Mouse (Mus musculus) erythroblast, adult 5-6 weeks (primary cell): ENCODE results near the gene Retsat. TPM values are rescaled to one million over a fixed set of nuclear protein-coding genes. Genes with fewer than 3 reads are reported as not detected.

Experiments
- ATAC-seq: replicated peaks from 2 replicates; pipeline ENCODE4 v1.8.0; 2016; ENCODE audit warnings: moderate number of reproducible peaks, mild to moderate bottlenecking, moderate TSS enrichment, inconsistent platforms; ENCODE audit not compliant: poor library complexity, low FRiP score, severe bottlenecking
- total RNA-seq, 2 experiments: library from RNA; stranded (forward) in 1 of 2; stranded (reverse) in 1 of 2; fragments of 150-400 nt in 1 of 2; fragments of 200-764, 138-1000 nt in 1 of 2; gene quantifications; 2 replicates each; pipeline versions ENCODE4 v1.2.3 to v1.2.4; 2015 to 2017; ENCODE audit warnings: low replicate concordance in 2 of 2

Retsat gene
- 1.7 and 4.0 TPM in 2 replicates for total RNA-seq (2015; ENCODE audit: low replicate concordance)
- total RNA-seq (2017; ENCODE audit: low replicate concordance) = 3.5 and 3.8 TPM in 2 replicates

- peak; percentile 88 for ATAC-seq
Measured at GRCm38 (mm10) chr6:72597956-72598753, at the start of gene Retsat, which contains the start of gene Elmod3. Retsat (plus strand) TSS chr6:72598475. Elmod3 (minus strand) TSS chr6:72598413.

- ATAC-seq = peak; percentile 61; the same call in 1 of the 2 replicates
Measured at GRCm38 (mm10) chr6:72549041-72549580, 49.2 kb upstream of the Retsat start.

- ATAC-seq = no peak
Measured at GRCm38 (mm10) chr6:72550025-72550424, 48.2 kb upstream of the Retsat start.

- no peak for ATAC-seq
Measured at GRCm38 (mm10) chr6:72550503-72551100, 47.7 kb upstream of the Retsat start.

- ATAC-seq = peak; percentile 23; the same call in 1 of the 2 replicates
Measured at GRCm38 (mm10) chr6:72552171-72553078, 45.9 kb upstream of the Retsat start.

- no peak for ATAC-seq
Measured at GRCm38 (mm10) chr6:72553079-72553412, 45.2 kb upstream of the Retsat start.

GRCm38 (mm10) chr6:72560801-72561200 is 37.5 kb upstream of the Retsat start:
- no peak for ATAC-seq

GRCm38 (mm10) chr6:72562486-72562885 is 35.8 kb upstream of the Retsat start:
- ATAC-seq = no peak

- no peak for ATAC-seq
Measured at GRCm38 (mm10) chr6:72562894-72563293, 35.4 kb upstream of the Retsat start.

GRCm38 (mm10) chr6:72565506-72565905 is 32.8 kb upstream of the Retsat start:
- ATAC-seq = no peak

- peak; percentile 68 for ATAC-seq
Measured at GRCm38 (mm10) chr6:72566044-72566443, 32.2 kb upstream of the Retsat start.

- ATAC-seq = no peak
Measured at GRCm38 (mm10) chr6:72567508-72567907, 30.8 kb upstream of the Retsat start.

GRCm38 (mm10) chr6:72568736-72569135 is 29.5 kb upstream of the Retsat start:
- ATAC-seq = no peak

GRCm38 (mm10) chr6:72570644-72571397 is 27.5 kb upstream of the Retsat start:
- ATAC-seq = no peak

- ATAC-seq = no peak
Measured at GRCm38 (mm10) chr6:72571826-72572225, 26.4 kb upstream of the Retsat start.

GRCm38 (mm10) chr6:72576041-72576440 is 22.2 kb upstream of the Retsat start:
- no peak for ATAC-seq

- no peak for ATAC-seq
Measured at GRCm38 (mm10) chr6:72581625-72582382, 16.5 kb upstream of the Retsat start.

GRCm38 (mm10) chr6:72583211-72583839 is 14.9 kb upstream of the Retsat start:
- ATAC-seq = no peak
